Mouse (Mus musculus): ENCODE measurements around the gene Sap18b.

DNA sequence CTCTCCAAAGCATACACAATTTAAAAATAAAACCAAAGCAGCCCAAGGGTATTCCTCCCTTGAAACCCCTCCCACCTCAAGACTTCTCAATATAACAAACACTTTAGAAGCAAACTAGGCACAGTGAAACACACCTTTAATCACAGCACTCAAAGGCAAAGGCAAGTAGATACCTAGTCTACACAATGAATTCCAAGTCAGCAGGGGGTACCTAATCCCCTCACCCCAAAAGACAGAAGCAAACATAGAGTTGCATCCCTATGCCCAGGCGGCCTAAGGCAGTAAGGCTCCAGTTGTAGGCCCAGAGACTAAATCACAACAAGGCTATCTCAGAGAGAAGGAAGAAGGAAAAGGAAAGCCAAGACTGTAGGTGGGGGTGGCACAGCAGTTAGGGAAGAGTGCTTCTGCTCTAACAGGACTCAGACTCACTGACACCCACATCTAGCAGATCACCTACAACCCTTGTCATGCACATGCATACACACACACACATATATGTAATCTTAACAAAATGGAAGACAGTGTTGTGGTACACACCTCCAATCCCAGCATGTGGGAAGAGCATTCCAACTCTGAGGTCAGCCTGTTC is 23.6 kb upstream of the Sap18b start:
- TF ChIP-seq CTCF (IDR thresholded peaks at IDR 0.05; ENCODE audit: borderline replicate concordance, insufficient read depth, low read length) (no peak), POLR2A (IDR thresholded peaks at IDR 0.05; ENCODE audit: low read depth, low read length) (no peak)
